Mouse (Mus musculus): ENCODE data around the gene Phc3. TPM values are rescaled to one million over a fixed set of nuclear protein-coding genes. Genes with fewer than 3 reads are reported as not detected.

Phc3 gene
- polyA plus RNA-seq, 1 experiment from 2014 or later: 6.7 TPM

DNA sequence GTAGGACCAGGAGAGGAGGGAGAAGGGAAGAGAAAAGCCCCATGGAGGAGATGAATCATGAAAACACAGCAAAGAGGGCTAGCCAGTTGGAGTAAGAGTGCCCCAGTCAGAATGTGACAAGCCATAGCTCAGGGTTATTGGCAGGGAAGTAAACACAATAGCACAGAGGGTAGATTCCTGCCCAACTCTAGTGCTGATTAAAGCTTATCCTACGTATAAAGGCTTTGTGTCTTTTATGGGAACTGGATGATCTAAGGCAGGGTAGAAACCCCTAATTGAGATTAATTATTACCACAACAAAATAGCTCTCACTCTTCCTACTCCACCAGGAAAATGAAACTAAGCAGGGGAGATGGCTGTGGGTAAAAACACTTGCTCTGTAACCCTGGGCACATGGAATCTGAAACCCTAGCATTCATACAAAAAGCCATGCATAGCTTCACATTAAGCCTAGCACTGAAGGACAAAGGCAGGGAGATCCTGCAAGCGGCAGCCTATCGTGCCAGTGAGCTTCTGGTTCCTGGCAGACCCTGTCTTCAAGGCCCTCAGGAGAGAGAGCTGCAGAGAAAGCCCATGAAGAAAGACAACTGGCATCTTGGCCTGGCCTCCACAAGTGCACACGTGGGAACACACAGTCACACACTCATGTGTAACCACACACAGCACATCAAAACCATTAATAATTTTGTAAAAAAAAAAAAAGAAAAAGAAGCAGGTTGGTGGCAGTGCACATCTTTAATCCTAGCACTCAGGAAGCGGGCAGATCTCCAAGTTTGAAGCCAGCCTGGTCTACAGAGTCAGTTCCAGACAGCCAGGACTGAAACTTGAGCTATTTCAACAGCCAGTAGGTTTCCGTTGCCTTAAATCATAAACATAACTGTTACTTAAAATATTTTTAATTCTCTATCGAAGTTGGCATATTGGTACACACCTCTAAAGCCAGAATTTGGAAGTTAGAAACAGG, 9.1 kb downstream of the Phc3 start:
- Histone ChIP-seq H3K9ac (ENCODE audit: low read length) (no peak overlapping the region), H3K4me2 (ENCODE audit: low read depth, low read length) (no peak overlapping the region), H3K4me1 (replicated peaks; ENCODE audit: control insufficient read depth, insufficient read depth, low read length) (no peaks in the 10 kb centered on the region), H3K4me3 (ENCODE audit: low read length) (no peak overlapping the region), H3K9me3 (ENCODE audit: control insufficient read depth, low read length) (no peaks in the 10 kb centered on the region), H3K27me3 (ENCODE audit: control insufficient read depth, insufficient read depth, low read depth, low read length) (no peaks in the 10 kb centered on the region), H3K36me3 (ENCODE audit: control insufficient read depth, insufficient read depth, low read length) (peaks cover 56% of the 10 kb centered on the region), H3K27ac (ENCODE audit: low read length) (no peak overlapping the region)
- ATAC-seq (ENCODE audit: low read depth): no peak
- WGBS: 72% methylated on average over 7 of the region's 7 CpGs

DNA sequence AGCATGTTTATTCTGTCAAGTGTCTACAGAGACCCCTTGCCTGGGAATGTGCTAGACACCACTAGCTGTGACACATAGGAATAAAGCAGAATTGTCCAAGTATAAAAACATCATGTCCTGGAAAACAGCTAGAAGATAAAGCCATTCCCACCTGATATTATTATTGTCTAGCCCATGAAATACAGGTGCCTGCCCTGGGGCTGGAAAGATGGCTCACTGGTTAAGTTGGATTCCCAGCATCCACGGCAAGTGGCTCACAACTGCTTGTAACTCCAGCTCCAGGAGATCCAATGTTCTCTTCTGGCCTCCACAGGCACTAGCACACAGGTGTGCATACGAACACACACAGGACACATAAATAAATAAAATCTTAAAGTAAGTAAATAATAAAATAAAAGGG, 10.5 kb downstream of the Phc3 start:
- 69% methylated on average over 2 of the region's 2 CpGs for WGBS
- Histone ChIP-seq H3K4me1 (replicated peaks; ENCODE audit: control insufficient read depth, insufficient read depth, low read length) (no peaks in the 10 kb centered on the region), H3K27ac (ENCODE audit: low read length) (no peak overlapping the region), H3K36me3 (ENCODE audit: control insufficient read depth, insufficient read depth, low read length) (peaks cover 52% of the 10 kb centered on the region), H3K9ac (ENCODE audit: low read length) (no peak overlapping the region), H3K27me3 (ENCODE audit: control insufficient read depth, insufficient read depth, low read depth, low read length) (no peaks in the 10 kb centered on the region), H3K4me3 (ENCODE audit: low read length) (no peak overlapping the region), H3K4me2 (ENCODE audit: low read depth, low read length) (no peak overlapping the region), H3K9me3 (ENCODE audit: control insufficient read depth, low read length) (no peaks in the 10 kb centered on the region)
- ATAC-seq (ENCODE audit: low read depth): no peak

DNA sequence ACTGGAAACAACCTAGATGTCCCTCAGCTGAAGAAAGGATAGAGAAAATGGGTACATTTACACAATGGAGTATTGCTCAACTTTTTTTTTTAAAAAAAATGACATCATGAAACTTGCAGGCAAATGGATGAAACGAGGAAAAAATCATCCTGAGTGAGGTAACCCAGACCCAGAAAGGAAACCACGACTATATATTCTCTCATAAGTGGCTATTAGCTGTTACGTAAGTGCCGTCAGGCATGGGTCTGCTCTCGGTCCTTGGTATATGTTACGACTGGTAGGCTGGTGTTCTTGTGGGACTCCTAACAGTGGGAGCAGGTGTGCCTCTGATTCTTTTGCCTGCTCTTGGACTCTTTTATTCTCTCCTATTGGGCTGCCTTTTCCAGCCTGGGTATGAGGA, 12.9 kb downstream of the Phc3 start:
- H3K36me3 ChIP-seq (ENCODE audit: control insufficient read depth, insufficient read depth, low read length): peaks cover 43% of the 10 kb centered on the region

DNA sequence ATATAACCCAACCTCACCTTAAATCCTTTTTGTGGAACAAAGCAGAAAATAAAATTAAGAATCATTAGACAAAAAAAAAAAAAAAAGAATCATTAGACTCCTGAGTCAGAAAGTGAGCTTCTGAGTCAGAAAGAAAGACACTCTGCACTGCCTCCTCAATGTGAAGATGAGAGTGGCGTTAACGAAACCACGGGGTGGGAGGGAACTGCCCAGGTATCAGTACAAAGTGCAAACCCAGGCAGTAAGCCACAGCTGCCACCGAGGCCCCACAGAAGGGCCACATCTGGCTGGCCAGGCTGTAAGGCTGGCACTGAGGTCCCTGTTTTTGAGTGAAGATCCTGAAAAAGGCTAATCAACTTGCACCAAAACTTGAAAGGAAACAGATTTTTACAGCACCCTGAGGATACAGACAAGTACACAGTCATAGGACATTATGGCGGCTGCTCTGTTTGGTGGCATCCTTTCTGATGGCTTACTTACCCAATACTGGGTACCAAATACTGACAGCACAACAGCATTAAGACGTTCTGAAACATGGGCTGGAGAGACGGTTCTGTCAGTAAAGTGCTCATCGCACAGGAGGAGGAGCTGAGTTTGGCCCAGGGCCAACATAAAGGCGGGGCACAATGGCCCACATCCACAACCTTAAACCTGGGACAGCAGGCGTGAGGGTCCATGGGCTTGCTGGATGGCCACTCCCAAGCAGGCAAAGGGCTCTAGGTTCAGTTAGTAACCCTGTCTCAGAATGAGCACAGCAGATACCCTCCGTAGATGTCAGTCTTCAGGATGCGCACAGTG, 16.7 kb downstream of the Phc3 start:
- no peaks in the 10 kb centered on the region for H3K9me3 ChIP-seq (ENCODE audit: control insufficient read depth, low read length)
- no peak overlapping the region for H3K4me3 ChIP-seq (ENCODE audit: low read length)
- H3K9ac ChIP-seq (ENCODE audit: low read length): no peak overlapping the region
- H3K36me3 ChIP-seq (ENCODE audit: control insufficient read depth, insufficient read depth, low read length): peaks cover 29% of the 10 kb centered on the region
- H3K27ac ChIP-seq (ENCODE audit: low read length): no peak overlapping the region
- no peaks in the 10 kb centered on the region for H3K4me1 ChIP-seq (replicated peaks; ENCODE audit: control insufficient read depth, insufficient read depth, low read length)
- 81% methylated on average over 12 of the region's 12 CpGs for WGBS
- no peaks in the 10 kb centered on the region for H3K27me3 ChIP-seq (ENCODE audit: control insufficient read depth, insufficient read depth, low read depth, low read length)
- H3K4me2 ChIP-seq (ENCODE audit: low read depth, low read length): no peak overlapping the region
- no peak for ATAC-seq (ENCODE audit: low read depth)

More for the DNA sequence above, 12.9 kb downstream of the Phc3 start:
- Histone ChIP-seq H3K27ac (ENCODE audit: low read length) (no peak overlapping the region), H3K9ac (ENCODE audit: low read length) (no peak overlapping the region), H3K4me3 (ENCODE audit: low read length) (no peak overlapping the region), H3K9me3 (ENCODE audit: control insufficient read depth, low read length) (no peaks in the 10 kb centered on the region), H3K4me2 (ENCODE audit: low read depth, low read length) (no peak overlapping the region), H3K27me3 (ENCODE audit: control insufficient read depth, insufficient read depth, low read depth, low read length) (no peaks in the 10 kb centered on the region), H3K4me1 (replicated peaks; ENCODE audit: control insufficient read depth, insufficient read depth, low read length) (no peaks in the 10 kb centered on the region)
- 88% methylated on average over 6 of the region's 6 CpGs for WGBS
- ATAC-seq (ENCODE audit: low read depth): no peak

DNA sequence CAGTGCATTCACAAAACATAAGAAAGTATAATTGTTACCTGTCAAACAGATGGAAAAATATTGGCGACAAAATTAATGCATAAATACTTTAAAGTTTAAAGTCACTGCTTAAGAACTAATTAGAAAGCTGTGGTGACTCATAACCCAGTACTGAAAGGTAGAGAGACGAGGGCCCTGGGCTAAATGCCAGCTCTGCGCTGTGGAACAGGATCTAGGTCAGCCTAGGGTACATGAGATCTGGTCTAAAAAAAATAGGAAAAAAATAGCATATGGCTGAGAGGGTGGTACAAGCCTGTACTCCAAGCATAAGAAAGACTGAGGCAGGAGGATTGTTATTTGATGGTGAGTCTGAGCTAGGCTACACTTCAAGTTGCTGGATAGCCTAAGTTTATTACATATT, 17.6 kb downstream of the Phc3 start:
- no peaks in the 10 kb centered on the region for H3K27me3 ChIP-seq (ENCODE audit: control insufficient read depth, insufficient read depth, low read depth, low read length)
- no peak for ATAC-seq (ENCODE audit: low read depth)
- no peak overlapping the region for H3K9ac ChIP-seq (ENCODE audit: low read length)
- H3K4me3 ChIP-seq (ENCODE audit: low read length): no peak overlapping the region
- H3K36me3 ChIP-seq (ENCODE audit: control insufficient read depth, insufficient read depth, low read length): peaks cover 32% of the 10 kb centered on the region
- H3K27ac ChIP-seq (ENCODE audit: low read length): no peak overlapping the region
- no peaks in the 10 kb centered on the region for H3K4me1 ChIP-seq (replicated peaks; ENCODE audit: control insufficient read depth, insufficient read depth, low read length)
- no peak overlapping the region for H3K4me2 ChIP-seq (ENCODE audit: low read depth, low read length)
- no peaks in the 10 kb centered on the region for H3K9me3 ChIP-seq (ENCODE audit: control insufficient read depth, low read length)
- 72% methylated on average over 3 of the region's 3 CpGs for WGBS

DNA sequence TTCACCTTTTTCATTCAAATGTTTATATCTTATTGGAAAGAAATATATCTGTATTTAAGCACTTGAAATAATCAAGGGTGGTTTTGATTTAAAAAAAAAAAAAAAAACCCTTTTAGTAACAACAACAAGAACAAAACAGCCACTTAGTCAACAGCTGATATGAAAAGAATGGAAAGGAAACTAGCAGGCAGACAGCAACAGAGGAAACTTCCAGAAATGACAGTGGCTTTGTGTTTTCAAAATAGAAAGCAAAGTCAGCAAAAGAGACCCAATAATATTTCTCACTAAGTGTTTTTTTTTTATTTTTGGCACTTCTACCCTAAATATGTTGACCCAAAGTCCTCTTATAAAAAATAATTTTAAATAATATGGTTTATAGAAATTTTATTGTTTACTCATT, 34.8 kb downstream of the Phc3 start:
- H3K36me3 ChIP-seq (ENCODE audit: control insufficient read depth, insufficient read depth, low read length): peaks cover 26% of the 10 kb centered on the region
- H3K27ac ChIP-seq (ENCODE audit: low read length): no peak overlapping the region
- no peak overlapping the region for H3K9ac ChIP-seq (ENCODE audit: low read length)
- no peak overlapping the region for H3K4me3 ChIP-seq (ENCODE audit: low read length)
- H3K4me2 ChIP-seq (ENCODE audit: low read depth, low read length): no peak overlapping the region
- no peak for ATAC-seq (ENCODE audit: low read depth)
- no peaks in the 10 kb centered on the region for H3K4me1 ChIP-seq (replicated peaks; ENCODE audit: control insufficient read depth, insufficient read depth, low read length)
- H3K27me3 ChIP-seq (ENCODE audit: control insufficient read depth, insufficient read depth, low read depth, low read length): no peaks in the 10 kb centered on the region
- H3K9me3 ChIP-seq (ENCODE audit: control insufficient read depth, low read length): no peaks in the 10 kb centered on the region

DNA sequence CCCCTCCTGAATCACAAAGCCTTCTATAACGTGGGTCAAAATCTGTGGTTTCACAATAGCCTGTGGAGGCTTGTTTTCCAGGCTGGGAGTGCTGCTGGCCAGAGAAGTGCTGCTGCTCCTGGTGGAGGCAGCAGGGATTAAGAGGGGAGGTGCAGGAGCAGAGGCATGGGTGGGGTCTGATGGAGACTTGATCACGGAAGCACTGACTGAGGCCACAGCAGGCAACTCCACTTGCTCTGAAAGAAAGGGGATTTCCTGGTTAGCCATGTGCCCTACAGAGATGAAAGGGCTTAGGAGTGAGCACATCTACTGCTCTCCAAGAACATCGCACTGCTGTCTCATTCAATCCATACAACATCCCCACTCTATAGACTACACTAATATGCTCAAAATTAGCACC, 39.4 kb downstream of the Phc3 start:
- H3K4me1 ChIP-seq (replicated peaks; ENCODE audit: control insufficient read depth, insufficient read depth, low read length): no peaks in the 10 kb centered on the region
- no peaks in the 10 kb centered on the region for H3K9me3 ChIP-seq (ENCODE audit: control insufficient read depth, low read length)
- WGBS: 66% methylated on average over 3 of the region's 3 CpGs
- no peak overlapping the region for H3K27ac ChIP-seq (ENCODE audit: low read length)
- no peak overlapping the region for H3K4me2 ChIP-seq (ENCODE audit: low read depth, low read length)
- ATAC-seq (ENCODE audit: low read depth): no peak
- peaks cover 22% of the 10 kb centered on the region for H3K36me3 ChIP-seq (ENCODE audit: control insufficient read depth, insufficient read depth, low read length)
- H3K9ac ChIP-seq (ENCODE audit: low read length): no peak overlapping the region
- no peaks in the 10 kb centered on the region for H3K27me3 ChIP-seq (ENCODE audit: control insufficient read depth, insufficient read depth, low read depth, low read length)
- no peak overlapping the region for H3K4me3 ChIP-seq (ENCODE audit: low read length)

DNA sequence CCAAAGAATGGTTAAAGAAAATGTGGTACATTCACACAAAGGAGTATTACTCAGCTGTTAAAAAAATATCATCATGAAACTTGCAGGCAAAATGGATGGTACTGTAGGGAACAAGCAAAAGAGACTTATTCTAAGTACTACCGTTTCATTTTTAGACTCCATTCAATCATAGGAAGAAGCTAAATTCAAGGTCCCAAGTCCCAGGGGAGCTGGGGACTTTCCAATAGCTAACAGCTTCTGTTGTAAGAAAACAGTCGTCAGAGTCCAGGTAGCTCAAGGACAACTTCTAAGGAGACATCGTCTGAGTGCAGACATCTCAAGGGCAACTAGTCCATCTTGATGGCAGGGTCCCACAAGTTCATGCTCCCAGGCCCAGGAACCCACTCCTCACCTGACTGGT, 41.6 kb downstream of the Phc3 start:
- Histone ChIP-seq H3K4me3 (ENCODE audit: low read length) (no peak overlapping the region), H3K36me3 (ENCODE audit: control insufficient read depth, insufficient read depth, low read length) (peaks cover 25% of the 10 kb centered on the region), H3K27ac (ENCODE audit: low read length) (no peak overlapping the region), H3K4me1 (replicated peaks; ENCODE audit: control insufficient read depth, insufficient read depth, low read length) (no peaks in the 10 kb centered on the region), H3K9me3 (ENCODE audit: control insufficient read depth, low read length) (no peaks in the 10 kb centered on the region), H3K27me3 (ENCODE audit: control insufficient read depth, insufficient read depth, low read depth, low read length) (no peaks in the 10 kb centered on the region), H3K4me2 (ENCODE audit: low read depth, low read length) (no peak overlapping the region), H3K9ac (ENCODE audit: low read length) (no peak overlapping the region)
- 94% methylated on average over 3 of the region's 3 CpGs for WGBS
- ATAC-seq (ENCODE audit: low read depth): no peak

DNA sequence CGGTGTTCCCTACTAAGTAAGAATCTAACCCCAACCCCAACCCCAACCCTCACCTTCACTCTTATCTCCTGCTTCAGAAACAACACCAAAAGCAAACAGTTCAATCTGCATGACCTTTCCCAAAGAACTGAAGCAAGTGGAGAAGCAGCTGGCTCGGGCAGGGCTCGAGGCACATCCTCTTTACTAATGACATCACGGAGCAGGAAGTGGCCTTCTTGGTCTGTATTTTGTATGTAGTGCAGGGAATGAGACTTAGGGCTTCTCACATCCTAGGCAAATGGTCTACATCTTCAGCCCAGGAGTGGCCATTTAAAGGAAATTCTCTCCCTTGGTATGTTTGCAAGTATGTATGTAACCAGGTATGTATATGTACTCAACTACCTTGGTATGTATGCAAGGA, 52.1 kb downstream of the Phc3 start:
- H3K4me1 ChIP-seq (replicated peaks; ENCODE audit: control insufficient read depth, insufficient read depth, low read length): no peaks in the 10 kb centered on the region
- WGBS: 41% methylated on average over 4 of the region's 4 CpGs
- H3K27ac ChIP-seq (ENCODE audit: low read length): no peak overlapping the region
- H3K27me3 ChIP-seq (ENCODE audit: control insufficient read depth, insufficient read depth, low read depth, low read length): no peaks in the 10 kb centered on the region
- H3K4me3 ChIP-seq (ENCODE audit: low read length): no peak overlapping the region
- H3K9ac ChIP-seq (ENCODE audit: low read length): no peak overlapping the region
- no peak for ATAC-seq (ENCODE audit: low read depth)
- peaks cover 30% of the 10 kb centered on the region for H3K36me3 ChIP-seq (ENCODE audit: control insufficient read depth, insufficient read depth, low read length)
- peaks cover 3% of the 10 kb centered on the region; the same call in 1 of the 2 replicates for H3K9me3 ChIP-seq (ENCODE audit: control insufficient read depth, low read length)
- H3K4me2 ChIP-seq (ENCODE audit: low read depth, low read length): no peak overlapping the region
